ENCODE assay signal across 27 mouse cellular contexts in genomic region chrX:134849662-134850061, GRCm38 (mm10).
"Had no signal": no experiment of that assay in that cellular context is flagged by ENCODE, and none has a peak within 500 bp of the region (broad histone marks: within the 10 kb centered on the region; RNA-seq: fewer than 3 reads in every experiment).

No protein-coding gene starts in this region.

- H3K4me2 ChIP-seq: embryonic facial prominence, embryonic 12.5 days; embryonic facial prominence, embryonic 13.5 days; embryonic facial prominence, embryonic 15.5 days; forebrain, embryonic 12.5 days; forebrain, embryonic 13.5 days; forebrain, embryonic 15.5 days had no signal

- H3K4me1 ChIP-seq: embryonic facial prominence, embryonic 10.5 days; embryonic facial prominence, embryonic 12.5 days; embryonic facial prominence, embryonic 13.5 days; embryonic facial prominence, embryonic 15.5 days; forebrain, embryonic 10.5 days; forebrain, embryonic 12.5 days; forebrain, embryonic 13.5 days; forebrain, embryonic 15.5 days had no signal

- H3K27ac ChIP-seq: embryonic facial prominence, embryonic 10.5 days; embryonic facial prominence, embryonic 12.5 days; embryonic facial prominence, embryonic 13.5 days; embryonic facial prominence, embryonic 15.5 days; forebrain, embryonic 10.5 days; forebrain, embryonic 12.5 days; forebrain, embryonic 13.5 days; forebrain, embryonic 15.5 days; gastrocnemius, adult 2 months; heart, adult 2 months had no signal

- H3K36me3 ChIP-seq: embryonic facial prominence, embryonic 10.5 days; embryonic facial prominence, embryonic 12.5 days; embryonic facial prominence, embryonic 13.5 days; embryonic facial prominence, embryonic 15.5 days; forebrain, embryonic 10.5 days; forebrain, embryonic 12.5 days; forebrain, embryonic 15.5 days had no signal

- H3K27me3 ChIP-seq: forebrain, embryonic 15.5 days had no signal

- ATAC-seq: forebrain, embryonic 13.5 days; forebrain, embryonic 14.5 days; forebrain, embryonic 15.5 days; forebrain, embryonic 16.5 days; forebrain, postnatal 0 days had no signal

- H3K4me3 ChIP-seq: embryonic facial prominence, embryonic 10.5 days; embryonic facial prominence, embryonic 12.5 days; embryonic facial prominence, embryonic 13.5 days; embryonic facial prominence, embryonic 15.5 days; erythroblast, embryonic 14.5 days; forebrain, embryonic 10.5 days; forebrain, embryonic 12.5 days; forebrain, embryonic 13.5 days; forebrain, embryonic 15.5 days; gastrocnemius, adult 2 months; heart, adult 2 months had no signal

- H3K9me3 ChIP-seq: embryonic facial prominence, embryonic 10.5 days; embryonic facial prominence, embryonic 12.5 days; embryonic facial prominence, embryonic 13.5 days; embryonic facial prominence, embryonic 15.5 days; forebrain, embryonic 10.5 days; forebrain, embryonic 12.5 days; forebrain, embryonic 13.5 days; forebrain, embryonic 15.5 days had no signal

- H3K9ac ChIP-seq: embryonic facial prominence, embryonic 12.5 days; embryonic facial prominence, embryonic 13.5 days; embryonic facial prominence, embryonic 15.5 days; forebrain, embryonic 12.5 days; forebrain, embryonic 13.5 days; forebrain, embryonic 15.5 days; forebrain, postnatal 0 days had no signal

- DNase-seq: cerebellum, adult 9-10 months; cerebellum, adult 9-11 months; cerebellum, postnatal 10 days; cerebellum, postnatal 14 days; cerebellum, postnatal 25 days; cerebellum, postnatal 36 days; embryo, embryonic 11 days; forebrain, postnatal 0 days; gastrocnemius, adult 2 months; gastrocnemius, postnatal 10 days; gastrocnemius, postnatal 14 days; gastrocnemius, postnatal 25 days; gastrocnemius, postnatal 36 days; heart, adult 11 months; heart, adult 18-20 months; heart, adult 2 months had no signal
